Mouse (Mus musculus): ENCODE measurements at regions not wholly inside any gene's neighbourhood (a gene's known extent, or its start where the extent isn't known, plus 50 kb on each side); places are given as distances from the start of the nearest gene placed in this dataset.
"Not testable (repeated sequence)": the region's sequence is repeated elsewhere in the genome, so short reads cannot be mapped to it uniquely, and the experiment has no call there.

GRCm38 (mm10) chr17:58820588-58821195, 170.5 kb downstream of the Pdzph1 start:
- H3K9ac ChIP-seq (ENCODE audit: low read depth, low read length), result no peak overlapping the region
- H3K9me3 ChIP-seq (replicated peaks; ENCODE audit: low read length), result no peaks in the 10 kb centered on the region
- no peak overlapping the region for H3K4me3 ChIP-seq (replicated peaks; ENCODE audit: low read depth, low read length)
- peak; percentile 60 for DNase-seq (ENCODE audit: low spot score)
- no peaks in the 10 kb centered on the region for H3K4me1 ChIP-seq (replicated peaks; ENCODE audit: insufficient read depth, low read length)
- H3K27me3 ChIP-seq (ENCODE audit: insufficient read depth, low read length), result no peaks in the 10 kb centered on the region
- no peak overlapping the region for H3K4me2 ChIP-seq (ENCODE audit: low read length)
- H3K27ac ChIP-seq, result no peak overlapping the region
- ATAC-seq (replicated peaks; ENCODE audit: low FRiP score, low read depth), result no peak
- TF ChIP-seq CTCF (IDR thresholded peaks at IDR 0.05; ENCODE audit: low read depth), result peak; percentile 56; the same call in 1 of the 2 replicates
- WGBS, result 61% methylated on average over 4 of the region's 4 CpGs
- no peaks in the 10 kb centered on the region for H3K36me3 ChIP-seq (ENCODE audit: insufficient read depth, low read length)

GRCm38 (mm10) chr17:58819339-58819738, 171.8 kb downstream of the Pdzph1 start:
- Histone ChIP-seq H3K27ac (no peak overlapping the region), H3K4me2 (ENCODE audit: low read length) (no peak overlapping the region), H3K36me3 (ENCODE audit: insufficient read depth, low read length) (no peaks in the 10 kb centered on the region), H3K4me3 (replicated peaks; ENCODE audit: low read depth, low read length) (no peak overlapping the region), H3K27me3 (ENCODE audit: insufficient read depth, low read length) (no peaks in the 10 kb centered on the region), H3K9ac (ENCODE audit: low read depth, low read length) (no peak overlapping the region), H3K4me1 (replicated peaks; ENCODE audit: insufficient read depth, low read length) (no peaks in the 10 kb centered on the region), H3K9me3 (replicated peaks; ENCODE audit: low read length) (no peaks in the 10 kb centered on the region)
- WGBS, result 70% methylated on average over 2 of the region's 2 CpGs
- ATAC-seq (replicated peaks; ENCODE audit: low FRiP score, low read depth), result no peak
- TF ChIP-seq CTCF (IDR thresholded peaks at IDR 0.05; ENCODE audit: low read depth), result no peak
- DNase-seq (ENCODE audit: low spot score), result no peak

DNA sequence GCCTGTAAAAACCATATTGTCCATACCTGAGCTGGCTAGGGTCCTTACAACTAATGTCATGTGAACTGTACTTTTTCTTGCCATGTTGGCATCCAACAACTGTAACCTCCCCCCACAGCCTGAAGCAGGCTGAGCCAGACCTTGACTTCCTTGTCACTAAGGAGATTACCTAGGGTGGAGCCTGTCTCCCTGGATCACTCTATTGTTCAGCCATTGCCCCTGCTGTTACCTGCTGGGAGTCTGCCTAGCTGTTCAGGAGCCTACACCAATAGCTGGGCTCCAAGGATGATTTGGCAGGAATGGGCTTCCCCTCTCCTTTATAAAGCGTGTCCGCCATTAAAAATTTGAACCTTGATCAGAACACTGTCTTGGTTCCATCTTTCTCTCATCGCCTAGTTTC, 215.7 kb downstream of the Pdzph1 start:
- ATAC-seq (replicated peaks; ENCODE audit: low FRiP score, low read depth); H3K9ac ChIP-seq (ENCODE audit: low read depth, low read length); H3K36me3 ChIP-seq (ENCODE audit: insufficient read depth, low read length); H3K27ac ChIP-seq; H3K4me2 ChIP-seq (ENCODE audit: low read length); H3K4me3 ChIP-seq (replicated peaks; ENCODE audit: low read depth, low read length); H3K27me3 ChIP-seq (ENCODE audit: insufficient read depth, low read length); H3K9me3 ChIP-seq (replicated peaks; ENCODE audit: low read length); H3K4me1 ChIP-seq (replicated peaks; ENCODE audit: insufficient read depth, low read length); DNase-seq (ENCODE audit: low spot score): not testable (repeated sequence)
- WGBS, result 93% methylated on average over 3 of the region's 3 CpGs

DNA sequence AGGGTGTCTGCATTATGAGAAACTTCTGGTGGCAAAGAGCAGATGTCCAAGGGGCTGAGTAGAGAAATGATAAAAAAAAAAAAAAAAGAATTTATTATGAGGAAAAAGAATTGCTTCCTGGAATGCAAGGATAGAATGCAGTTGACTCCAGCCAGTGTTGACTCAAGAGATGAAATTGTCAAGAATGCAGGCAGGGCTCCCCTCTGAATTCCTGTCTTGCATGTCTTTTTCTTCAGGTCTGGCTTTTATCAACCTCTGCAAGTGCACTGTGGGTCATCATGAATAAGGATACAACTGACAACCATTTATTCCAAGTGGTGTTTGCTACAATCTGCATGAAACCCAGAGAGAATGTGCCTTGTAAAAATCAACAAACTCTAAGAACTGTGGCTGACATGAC, 217.6 kb downstream of the Pdzph1 start:
- ATAC-seq (replicated peaks; ENCODE audit: low FRiP score, low read depth), result no peak
- H3K36me3 ChIP-seq (ENCODE audit: insufficient read depth, low read length), result no peaks in the 10 kb centered on the region
- no peak for TF ChIP-seq CTCF (IDR thresholded peaks at IDR 0.05; ENCODE audit: low read depth)
- H3K9ac ChIP-seq (ENCODE audit: low read depth, low read length), result no peak overlapping the region
- no peaks in the 10 kb centered on the region for H3K9me3 ChIP-seq (replicated peaks; ENCODE audit: low read length)
- H3K27ac ChIP-seq, result no peak overlapping the region
- no peak overlapping the region for H3K4me2 ChIP-seq (ENCODE audit: low read length)
- DNase-seq (ENCODE audit: low spot score), result peak; percentile 46
- no peaks in the 10 kb centered on the region for H3K27me3 ChIP-seq (ENCODE audit: insufficient read depth, low read length)
- H3K4me3 ChIP-seq (replicated peaks; ENCODE audit: low read depth, low read length), result no peak overlapping the region
- H3K4me1 ChIP-seq (replicated peaks; ENCODE audit: insufficient read depth, low read length), result no peaks in the 10 kb centered on the region

DNA sequence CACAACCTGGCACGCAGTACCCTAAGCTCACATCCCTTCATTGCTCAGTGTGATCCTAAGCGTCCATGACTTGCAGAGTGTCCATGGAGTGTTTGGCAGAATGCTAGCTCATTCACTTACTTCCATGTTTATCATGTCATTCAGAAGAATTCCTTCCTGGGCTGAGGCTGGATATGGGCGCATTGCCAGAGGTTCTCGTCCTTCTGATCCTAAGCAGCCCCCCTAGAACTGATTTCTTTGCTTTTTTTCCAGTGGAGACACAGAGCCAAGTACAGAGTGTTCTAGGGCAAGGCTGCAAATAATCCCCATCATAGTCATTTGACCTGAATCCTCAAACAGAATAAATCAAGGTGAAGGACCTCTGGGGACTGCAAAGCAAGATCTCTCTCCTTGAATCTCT, 226.0 kb downstream of the Pdzph1 start:
- H3K4me2 ChIP-seq (ENCODE audit: low read length), result no peak overlapping the region
- H3K27ac ChIP-seq, result no peak overlapping the region
- peak; percentile 44 for DNase-seq (ENCODE audit: low spot score)
- H3K4me3 ChIP-seq (replicated peaks; ENCODE audit: low read depth, low read length), result no peak overlapping the region
- H3K9me3 ChIP-seq (replicated peaks; ENCODE audit: low read length), result no peaks in the 10 kb centered on the region
- no peak for ATAC-seq (replicated peaks; ENCODE audit: low FRiP score, low read depth)
- no peaks in the 10 kb centered on the region for H3K36me3 ChIP-seq (ENCODE audit: insufficient read depth, low read length)
- no peaks in the 10 kb centered on the region for H3K4me1 ChIP-seq (replicated peaks; ENCODE audit: insufficient read depth, low read length)
- WGBS, result 73% methylated on average over 4 of the region's 4 CpGs
- no peak overlapping the region for H3K9ac ChIP-seq (ENCODE audit: low read depth, low read length)
- H3K27me3 ChIP-seq (ENCODE audit: insufficient read depth, low read length), result no peaks in the 10 kb centered on the region
- no peak for TF ChIP-seq CTCF (IDR thresholded peaks at IDR 0.05; ENCODE audit: low read depth)

DNA sequence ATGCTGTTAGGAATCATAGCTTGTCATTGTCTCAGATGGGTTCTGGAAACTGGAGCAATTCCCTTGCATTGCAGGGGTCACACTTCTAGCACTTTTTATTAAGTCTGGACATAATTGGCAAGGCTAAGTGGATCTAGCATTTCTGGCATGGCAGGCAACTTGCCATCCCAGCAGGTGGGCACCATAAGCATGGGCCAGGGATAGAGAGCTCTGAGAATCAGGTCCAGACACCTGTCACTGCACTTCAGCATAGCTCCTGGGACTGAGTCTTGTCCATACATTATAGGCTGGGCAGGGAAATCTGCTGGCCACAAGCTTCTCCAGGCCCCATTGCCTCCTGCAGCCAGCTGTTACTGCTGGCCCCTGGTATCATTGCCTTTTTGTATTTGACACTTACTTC, 242.2 kb downstream of the Pdzph1 start:
- Histone ChIP-seq H3K9me3 (replicated peaks; ENCODE audit: low read length) (no peaks in the 10 kb centered on the region), H3K4me2 (ENCODE audit: low read length) (no peak overlapping the region), H3K36me3 (ENCODE audit: insufficient read depth, low read length) (no peaks in the 10 kb centered on the region), H3K4me3 (replicated peaks; ENCODE audit: low read depth, low read length) (no peak overlapping the region), H3K27me3 (ENCODE audit: insufficient read depth, low read length) (no peaks in the 10 kb centered on the region), H3K9ac (ENCODE audit: low read depth, low read length) (no peak overlapping the region), H3K4me1 (replicated peaks; ENCODE audit: insufficient read depth, low read length) (no peaks in the 10 kb centered on the region), H3K27ac (no peak overlapping the region)
- DNase-seq (ENCODE audit: low spot score) (no peak), ATAC-seq (replicated peaks; ENCODE audit: low FRiP score, low read depth) (no peak)
- TF ChIP-seq CTCF (IDR thresholded peaks at IDR 0.05; ENCODE audit: low read depth), result no peak

- DNase-seq (ENCODE audit: low spot score), result no peak
- H3K9me3 ChIP-seq (replicated peaks; ENCODE audit: low read length), result no peaks in the 10 kb centered on the region
- H3K27me3 ChIP-seq (ENCODE audit: insufficient read depth, low read length), result no peaks in the 10 kb centered on the region
- TF ChIP-seq CTCF (IDR thresholded peaks at IDR 0.05; ENCODE audit: low read depth), result no peak
- no peak for ATAC-seq (replicated peaks; ENCODE audit: low FRiP score, low read depth)
- H3K9ac ChIP-seq (ENCODE audit: low read depth, low read length), result no peak overlapping the region
- H3K27ac ChIP-seq, result no peak overlapping the region
- H3K4me1 ChIP-seq (replicated peaks; ENCODE audit: insufficient read depth, low read length), result no peaks in the 10 kb centered on the region
- no peaks in the 10 kb centered on the region for H3K36me3 ChIP-seq (ENCODE audit: insufficient read depth, low read length)
- 85% methylated on average over 3 of the region's 3 CpGs for WGBS
- H3K4me2 ChIP-seq (ENCODE audit: low read length), result no peak overlapping the region
- H3K4me3 ChIP-seq (replicated peaks; ENCODE audit: low read depth, low read length), result no peak overlapping the region
Observed at GRCm38 (mm10) chr17:58748264-58748663, 242.9 kb downstream of the Pdzph1 start.
